Mouse (Mus musculus): ENCODE data around the gene Olfr91. TPM values are rescaled to one million over a fixed set of nuclear protein-coding genes. Genes with fewer than 3 reads are reported as not detected.
A peak's percentile ranks its signal among the peaks of the same experiment; 100 is the strongest.

Gene Olfr91
- total and polyA plus RNA-seq, 2 experiments from 2014 or later, result not detected

DNA sequence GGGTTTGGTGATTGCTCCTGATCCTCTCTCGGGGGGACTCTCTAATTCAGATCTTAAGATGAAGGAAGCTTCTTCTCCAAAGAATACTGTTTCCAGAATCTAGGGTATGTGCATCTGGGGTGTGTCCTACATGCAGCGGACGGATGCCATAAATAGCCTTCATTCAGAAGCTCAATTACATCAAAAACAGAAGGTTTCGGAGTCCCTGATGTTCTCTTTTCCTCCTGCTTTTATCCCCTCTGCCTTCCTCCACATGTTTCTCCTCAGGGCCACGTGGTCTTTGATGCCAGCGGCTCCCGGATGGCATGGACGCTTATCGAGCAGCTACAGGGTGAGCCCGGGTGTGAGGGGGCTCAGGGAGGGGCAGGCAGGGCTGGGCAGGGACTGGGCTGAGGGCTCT lies 35.0 kb downstream of the Olfr91 start:
- Histone ChIP-seq H3K9ac (no peak overlapping the region), H3K36me3 (ENCODE audit: insufficient read depth) (peaks cover 74% of the 10 kb centered on the region), H3K9me3 (ENCODE audit: low read length) (no peaks in the 10 kb centered on the region), H3K4me1 (ENCODE audit: insufficient read depth) (no peaks in the 10 kb centered on the region), H3K4me3 (ENCODE audit: low read depth, low read length) (no peak overlapping the region), H3K27me3 (ENCODE audit: insufficient read depth, low read length) (no peaks in the 10 kb centered on the region), H3K4me2 (ENCODE audit: low read depth) (no peak overlapping the region), H3K27ac (ENCODE audit: low read depth, low read length) (0 out of 2 replicates have a peak overlapping the region, but pooled peaks have one; percentile 21)
- no peak for DNase-seq
- no peak for TF ChIP-seq CTCF (IDR thresholded peaks at IDR 0.05; ENCODE audit: low read depth)
- no peak for ATAC-seq
- WGBS, result 56% methylated on average over 10 of the region's 10 CpGs

DNA sequence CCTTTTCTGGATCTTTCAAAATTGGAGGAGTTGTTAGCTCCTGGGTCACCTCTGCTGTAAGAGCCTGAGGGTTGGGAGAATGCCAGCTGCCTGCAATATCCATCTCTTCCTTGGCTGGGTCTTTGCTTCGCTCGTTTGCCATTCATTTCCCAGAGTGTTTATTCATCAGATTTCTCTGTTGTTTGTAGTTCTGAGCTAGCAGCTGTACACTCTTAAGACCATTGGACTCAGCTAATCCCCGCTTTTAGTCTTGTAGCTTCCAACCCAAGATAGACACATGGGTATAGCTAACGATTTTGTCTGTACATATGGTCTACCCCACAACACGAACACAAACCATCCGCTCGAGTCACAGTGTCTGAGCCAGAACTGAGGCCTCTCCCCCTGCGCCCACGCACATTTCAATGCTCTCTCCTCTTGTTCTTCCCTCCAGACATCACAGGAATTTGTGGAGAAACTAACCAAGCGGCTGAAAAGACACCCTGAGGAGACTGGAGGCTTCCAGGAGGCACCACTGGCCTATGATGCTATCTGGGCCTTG lies 35.9 kb downstream of the Olfr91 start:
- ATAC-seq (peak; percentile 77), DNase-seq (no peak)
- no peaks in the 10 kb centered on the region for H3K4me1 ChIP-seq (ENCODE audit: insufficient read depth)
- H3K27ac ChIP-seq (ENCODE audit: low read depth, low read length), result peak overlapping the region; percentile 64
- H3K4me2 ChIP-seq (ENCODE audit: low read depth), result no peak overlapping the region
- 29% methylated on average over 10 of the region's 10 CpGs for WGBS
- H3K9ac ChIP-seq, result no peak overlapping the region
- H3K4me3 ChIP-seq (ENCODE audit: low read depth, low read length), result no peak overlapping the region
- H3K9me3 ChIP-seq (ENCODE audit: low read length), result no peaks in the 10 kb centered on the region
- H3K36me3 ChIP-seq (ENCODE audit: insufficient read depth), result peaks cover 73% of the 10 kb centered on the region
- no peak for TF ChIP-seq CTCF (IDR thresholded peaks at IDR 0.05; ENCODE audit: low read depth)
- H3K27me3 ChIP-seq (ENCODE audit: insufficient read depth, low read length), result no peaks in the 10 kb centered on the region

DNA sequence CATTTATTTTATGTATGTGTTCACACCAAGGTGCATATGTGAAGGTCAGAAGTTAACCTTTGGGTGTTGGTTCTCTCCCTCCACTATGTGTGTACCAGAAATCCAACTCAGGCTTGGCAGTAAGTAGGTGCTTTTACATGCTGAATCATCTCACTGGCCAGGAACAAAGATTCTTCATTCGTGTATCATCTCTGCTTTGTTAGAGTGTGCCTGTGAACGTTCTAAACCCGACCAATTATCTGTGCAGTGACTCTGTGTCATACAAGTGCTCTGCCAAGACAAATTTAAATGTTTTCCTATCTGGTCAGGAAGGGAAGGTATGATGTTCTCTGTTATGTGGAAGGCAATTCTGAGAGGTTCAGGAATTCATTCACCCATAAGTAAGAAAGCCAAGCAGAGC lies 36.6 kb downstream of the Olfr91 start:
- TF ChIP-seq CTCF (IDR thresholded peaks at IDR 0.05; ENCODE audit: low read depth), result no peak
- Histone ChIP-seq H3K4me1 (ENCODE audit: insufficient read depth) (no peaks in the 10 kb centered on the region), H3K27ac (ENCODE audit: low read depth, low read length) (no peak overlapping the region), H3K9ac (no peak overlapping the region), H3K4me2 (ENCODE audit: low read depth) (no peak overlapping the region), H3K27me3 (ENCODE audit: insufficient read depth, low read length) (no peaks in the 10 kb centered on the region), H3K4me3 (ENCODE audit: low read depth, low read length) (no peak overlapping the region), H3K36me3 (ENCODE audit: insufficient read depth) (peaks cover 73% of the 10 kb centered on the region), H3K9me3 (ENCODE audit: low read length) (no peaks in the 10 kb centered on the region)
- DNase-seq, result no peak
- no peak for ATAC-seq
- 36% methylated on average over 3 of the region's 3 CpGs for WGBS

DNA sequence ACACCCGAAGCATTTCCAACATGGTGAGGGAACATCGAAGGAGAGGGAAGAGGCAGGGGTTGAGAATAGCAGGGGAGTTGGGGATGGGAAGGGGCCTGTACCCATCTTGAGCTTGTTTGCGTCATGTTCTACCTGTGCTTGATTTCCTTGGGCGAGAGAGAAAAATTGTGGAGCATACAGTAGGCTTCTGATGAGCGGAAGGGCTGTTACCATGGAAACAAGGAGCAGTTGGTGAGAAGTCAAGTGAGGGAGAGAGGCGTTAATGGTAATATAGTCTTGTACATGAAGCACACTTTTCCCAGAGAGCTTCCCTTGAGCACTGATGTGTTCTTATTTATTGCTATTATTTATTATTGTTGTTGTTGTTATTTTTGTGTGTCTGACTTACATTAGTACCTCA lies 41.1 kb downstream of the Olfr91 start:
- Histone ChIP-seq H3K4me1 (ENCODE audit: insufficient read depth) (no peaks in the 10 kb centered on the region), H3K27ac (ENCODE audit: low read depth, low read length) (peak overlapping the region; percentile 50; the same call in 1 of the 2 replicates), H3K36me3 (ENCODE audit: insufficient read depth) (peaks cover 58% of the 10 kb centered on the region), H3K4me3 (ENCODE audit: low read depth, low read length) (no peak overlapping the region), H3K4me2 (ENCODE audit: low read depth) (no peak overlapping the region), H3K9me3 (ENCODE audit: low read length) (no peaks in the 10 kb centered on the region), H3K9ac (no peak overlapping the region), H3K27me3 (ENCODE audit: insufficient read depth, low read length) (no peaks in the 10 kb centered on the region)
- TF ChIP-seq CTCF (IDR thresholded peaks at IDR 0.05; ENCODE audit: low read depth), result no peak
- ATAC-seq, result peak; percentile 66
- WGBS, result 51% methylated on average over 6 of the region's 6 CpGs
- DNase-seq, result no peak

DNA sequence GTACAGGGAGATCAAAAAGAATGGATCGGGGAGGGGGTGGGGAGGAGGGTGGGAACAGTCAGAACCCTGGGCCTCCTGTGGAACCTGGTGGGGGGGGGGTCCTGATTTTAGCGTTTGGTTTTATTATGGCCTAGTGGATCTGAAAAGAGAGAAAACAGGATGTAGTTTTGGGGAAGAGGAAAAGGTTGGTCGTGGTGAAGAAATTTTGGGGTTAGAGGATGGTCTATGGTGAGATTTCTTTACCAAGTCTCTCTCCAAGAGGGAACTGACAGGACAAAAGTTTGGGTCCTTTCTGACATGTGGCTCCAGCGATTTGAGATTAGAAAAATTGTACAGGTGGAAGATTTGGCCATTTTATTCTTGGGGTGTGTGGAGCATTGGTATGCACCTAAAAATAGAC lies 46.3 kb downstream of the Olfr91 start:
- 40% methylated on average over 4 of the region's 4 CpGs for WGBS
- no peaks in the 10 kb centered on the region for H3K9me3 ChIP-seq (ENCODE audit: low read length)
- ATAC-seq, result no peak
- H3K4me1 ChIP-seq (ENCODE audit: insufficient read depth), result peaks cover 7% of the 10 kb centered on the region; the same call in 1 of the 2 replicates
- peaks cover 26% of the 10 kb centered on the region for H3K36me3 ChIP-seq (ENCODE audit: insufficient read depth)
- no peak overlapping the region for H3K27ac ChIP-seq (ENCODE audit: low read depth, low read length)
- no peak for TF ChIP-seq CTCF (IDR thresholded peaks at IDR 0.05; ENCODE audit: low read depth)
- peak overlapping the region; percentile 69 for H3K4me3 ChIP-seq (ENCODE audit: low read depth, low read length)
- peak overlapping the region; percentile 84; the same call in 1 of the 2 replicates for H3K9ac ChIP-seq
- peak overlapping the region; percentile 84 for H3K4me2 ChIP-seq (ENCODE audit: low read depth)
- H3K27me3 ChIP-seq (ENCODE audit: insufficient read depth, low read length), result no peaks in the 10 kb centered on the region
- no peak for DNase-seq

DNA sequence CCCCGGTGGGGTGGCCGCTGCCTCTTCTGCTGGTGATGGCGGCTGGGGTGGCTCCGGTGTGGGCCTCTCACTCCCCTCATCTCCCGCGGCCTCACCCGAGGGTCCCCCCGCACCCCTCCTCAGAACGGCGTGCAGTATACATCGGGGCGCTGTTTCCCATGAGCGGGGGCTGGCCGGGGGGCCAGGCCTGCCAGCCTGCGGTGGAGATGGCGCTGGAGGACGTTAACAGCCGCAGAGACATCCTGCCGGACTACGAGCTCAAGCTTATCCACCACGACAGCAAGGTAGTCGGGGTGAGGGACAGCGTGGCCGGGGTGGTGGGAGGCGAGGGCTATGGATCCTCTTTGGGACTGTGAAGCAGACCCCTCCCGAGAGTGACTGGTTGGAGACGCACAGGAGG lies 47.2 kb downstream of the Olfr91 start:
- 3% methylated on average over 27 of the region's 27 CpGs for WGBS
- DNase-seq (peak; percentile 62), ATAC-seq (peak; percentile 40)

DNA sequence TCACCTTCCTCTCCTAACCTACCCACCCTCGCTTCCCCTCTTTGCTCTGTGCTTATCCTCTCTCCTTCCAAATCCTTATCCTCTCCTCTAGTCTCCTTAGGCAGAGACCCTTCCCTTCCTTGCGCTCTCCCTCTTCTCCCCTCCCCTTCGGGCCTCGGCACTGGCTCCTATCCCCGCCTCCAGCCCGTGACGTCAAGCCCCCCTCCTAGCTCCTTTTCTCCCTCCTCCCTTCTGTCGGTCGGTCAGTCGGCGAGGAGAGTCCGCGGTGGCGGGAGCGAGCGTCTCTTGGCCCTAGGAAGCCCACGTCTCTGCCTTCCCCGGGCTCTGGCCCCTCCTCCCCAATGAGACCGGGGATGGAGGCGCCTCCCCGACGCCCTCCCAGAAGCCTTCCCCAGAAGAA lies 47.7 kb downstream of the Olfr91 start:
- Histone ChIP-seq H3K36me3 (ENCODE audit: insufficient read depth) (peaks cover 12% of the 10 kb centered on the region), H3K9ac (peak overlapping the region; percentile 84), H3K27ac (ENCODE audit: low read depth, low read length) (peak overlapping the region; percentile 86), H3K4me3 (ENCODE audit: low read depth, low read length) (peak overlapping the region; percentile 69), H3K27me3 (ENCODE audit: insufficient read depth, low read length) (no peaks in the 10 kb centered on the region), H3K4me1 (ENCODE audit: insufficient read depth) (peaks cover 7% of the 10 kb centered on the region; the same call in 1 of the 2 replicates), H3K4me2 (ENCODE audit: low read depth) (peak overlapping the region; percentile 84), H3K9me3 (ENCODE audit: low read length) (no peaks in the 10 kb centered on the region)
- 2% methylated on average over 22 of the region's 22 CpGs for WGBS
- ATAC-seq, result peak; percentile 67
- DNase-seq, result peak; percentile 92
- TF ChIP-seq CTCF (IDR thresholded peaks at IDR 0.05; ENCODE audit: low read depth), result no peak

More for the DNA sequence above, 47.2 kb downstream of the Olfr91 start:
- no peaks in the 10 kb centered on the region for H3K9me3 ChIP-seq (ENCODE audit: low read length)
- TF ChIP-seq CTCF (IDR thresholded peaks at IDR 0.05; ENCODE audit: low read depth), result peak; percentile 23; the same call in 1 of the 2 replicates
- H3K4me3 ChIP-seq (ENCODE audit: low read depth, low read length), result peak overlapping the region; percentile 69
- H3K9ac ChIP-seq, result peak overlapping the region; percentile 84
- H3K27ac ChIP-seq (ENCODE audit: low read depth, low read length), result peak overlapping the region; percentile 86
- no peaks in the 10 kb centered on the region for H3K27me3 ChIP-seq (ENCODE audit: insufficient read depth, low read length)
- peaks cover 17% of the 10 kb centered on the region for H3K36me3 ChIP-seq (ENCODE audit: insufficient read depth)
- peak overlapping the region; percentile 84 for H3K4me2 ChIP-seq (ENCODE audit: low read depth)
- peaks cover 7% of the 10 kb centered on the region; the same call in 1 of the 2 replicates for H3K4me1 ChIP-seq (ENCODE audit: insufficient read depth)
